Mouse (Mus musculus) regulatory T cell (primary cell): ENCODE results near the gene Adam11.

Experiments
- in situ Hi-C: fragments of 300-600 bp; cut with MboI, MseI; formaldehyde crosslinking; loops from one replicate; pipeline ENCODE4 v1.15.1; 2025; ENCODE audit warnings: high pct_unique_total_duplicates

The Adam11 gene

GRCm38 (mm10) chr11:102826476-102826875 lies 65.2 kb downstream of the Adam11 start:
- in situ Hi-C loops = no loop called here

- in situ Hi-C loops = no loop called here
These were observed 65.9 kb downstream of the Adam11 start for GRCm38 (mm10) chr11:102827097-102827496.
